19 mouse cellular contexts compared by ENCODE assay signal in genomic region chr5:17918966-17919365, GRCm38 (mm10). TPM values are rescaled to one million over a fixed set of nuclear protein-coding genes. Genes with fewer than 3 reads are reported as not detected.
DNase-seq lines count a peak whose midpoint lies in the region; ATAC-seq and TF ChIP-seq lines count a peak whose summit lies in the region.
"Had no signal": no experiment of that assay in that cellular context is flagged by ENCODE, and none has a peak within 500 bp of the region (broad histone marks: within the 10 kb centered on the region; RNA-seq: fewer than 3 reads in every experiment).

No protein-coding gene starts in this region.

- H3K27ac ChIP-seq in heart, postnatal 0 days (ENCODE audit: low read depth): no peak overlapping the region
- H3K27ac ChIP-seq: lung, embryonic 15.5 days; neural tube, embryonic 12.5 days had no signal

- H3K4me2 ChIP-seq in heart, postnatal 0 days (ENCODE audit: low read depth, low read length): no peak overlapping the region
- H3K4me2 ChIP-seq: lung, embryonic 15.5 days; neural tube, embryonic 12.5 days had no signal

- H3K36me3 ChIP-seq in heart, postnatal 0 days (replicated peaks; ENCODE audit: control insufficient read depth, insufficient read depth, low read length): no peaks in the 10 kb centered on the region
- H3K36me3 ChIP-seq: lung, embryonic 15.5 days; neural tube, embryonic 12.5 days had no signal

- 52% methylated on average over 5 of the region's 5 CpGs for WGBS in heart, postnatal 0 days

- H3K27me3 ChIP-seq in heart, postnatal 0 days (ENCODE audit: control insufficient read depth, insufficient read depth, low read length): no peaks in the 10 kb centered on the region
- H3K27me3 ChIP-seq: lung, embryonic 15.5 days; megakaryocyte, embryonic 14.5 days; neural tube, embryonic 12.5 days had no signal

- no peak for TF ChIP-seq CTCF in heart, postnatal 0 days (IDR thresholded peaks at IDR 0.05; ENCODE audit: low read depth)

- intact Hi-C loops in gastrocnemius, postnatal 36 days (cut with DNase I): no loop called here

- ATAC-seq in heart, postnatal 0 days (ENCODE audit: insufficient read depth, low read depth): peak; percentile 49; the same call in 1 of the 2 replicates
- ATAC-seq in frontal cortex, adult (ENCODE audit: low TSS enrichment): no peak
- ATAC-seq: forebrain, embryonic 16.5 days; hindbrain, embryonic 16.5 days had no signal

- H3K9me3 ChIP-seq in heart, postnatal 0 days (replicated peaks; ENCODE audit: control insufficient read depth, low read length): no peaks in the 10 kb centered on the region
- H3K9me3 ChIP-seq: lung, embryonic 15.5 days; megakaryocyte, embryonic 14.5 days; neural tube, embryonic 12.5 days had no signal

- no peak overlapping the region for H3K4me3 ChIP-seq in heart, postnatal 0 days (ENCODE audit: low read depth, low read length)
- H3K4me3 ChIP-seq: lung, embryonic 15.5 days; megakaryocyte, embryonic 14.5 days; neural tube, embryonic 12.5 days had no signal

- no peak overlapping the region for H3K9ac ChIP-seq in heart, postnatal 0 days (replicated peaks; ENCODE audit: low read depth, low read length)
- H3K9ac ChIP-seq: lung, embryonic 15.5 days; neural tube, embryonic 12.5 days had no signal

- TF ChIP-seq EP300 in heart, postnatal 0 days (IDR thresholded peaks at IDR 0.05; ENCODE audit: low read depth): peak; percentile 84

- DNase-seq in gastrocnemius, adult 18-20 months (ENCODE audit: low spot score): peak; percentile 35
- DNase-seq in gastrocnemius, postnatal 36 days: no peak
- DNase-seq in kidney, adult 18-20 months: peak; percentile 18
- no peak for DNase-seq in kidney, postnatal 4 days
- no peak for DNase-seq in heart, postnatal 0 days (ENCODE audit: low spot score)
- peak; percentile 38 to 76 for DNase-seq in kidney, postnatal 36 days
- DNase-seq: layer of hippocampus, postnatal 36 days; right cerebral cortex, postnatal 14 days had no signal

- H3K4me1 ChIP-seq in heart, postnatal 0 days (ENCODE audit: control insufficient read depth, insufficient read depth): peaks cover 5% of the 10 kb centered on the region
- H3K4me1 ChIP-seq: megakaryocyte, embryonic 14.5 days; neural tube, embryonic 12.5 days had no signal

RNA-seq across cellular contexts. Expression of gene Cd36, which starts 30.4 kb away (rescaled TPM):
- 100 to 1,000 TPM; 250 to 344 TPM for total RNA-seq in gastrocnemius, adult 18-20 months (2021)
- 100 to 1,000 TPM; 264 to 332 TPM for total RNA-seq in gastrocnemius, postnatal 36 days (2021)
- total RNA-seq in heart, postnatal 0 days (2014; rRNA removed; ENCODE audit: low replicate concordance): 373 and 526 TPM in 2 replicates
- polyA plus RNA-seq in heart, postnatal 0 days (2015; fragmentation: Nextera tagmentation; extraction: Ambion mirVana): 601 and 603 TPM in 2 replicates
- total RNA-seq: granulocyte monocyte progenitor cell, adult 5-6 weeks had no signal

RNA-seq across cellular contexts. Expression of gene Gnat3, which starts 43.4 kb away (rescaled TPM):
- not detected for total RNA-seq in gastrocnemius, adult 18-20 months (2021)
- total RNA-seq in gastrocnemius, postnatal 36 days (2021): not detected
- 0.12 TPM in 1 of 2 replicates, not detected in the other for total RNA-seq in heart, postnatal 0 days (2014; rRNA removed; ENCODE audit: low replicate concordance)
- polyA plus RNA-seq in heart, postnatal 0 days (2015; fragmentation: Nextera tagmentation; extraction: Ambion mirVana): 0.11 TPM in 1 of 2 replicates, not detected in the other
- total RNA-seq: granulocyte monocyte progenitor cell, adult 5-6 weeks; layer of hippocampus, postnatal 36 days; left cerebral cortex, postnatal 36 days; liver, adult 2 months had no signal
- polyA plus RNA-seq: C2C12; forebrain, embryonic 16.5 days; hindbrain, embryonic 16.5 days; liver, adult 2 months; testis, adult 2 months had no signal

Comparison
In these comparisons a context has a peak if more than half of its experiments do, and no peak if none do; other contexts are left out.
1. DNase-seq: peak in gastrocnemius, adult 18-20 months (single experiment), kidney, adult 18-20 months (single experiment) and kidney, postnatal 36 days (2 of 2); none in gastrocnemius, postnatal 36 days (0 of 2), kidney, postnatal 4 days (0 of 2) and heart, postnatal 0 days (single experiment).